Mouse (Mus musculus) retina, embryonic 14.5 days (tissue): ENCODE data around the gene Mcoln2.
"Not testable (repeated sequence)": the region's sequence is repeated elsewhere in the genome, so short reads cannot be mapped to it uniquely, and the experiment has no call there.

Experiments used
- DNase-seq: peaks from one replicate; pipeline ENCODE4 v3.0.0-alpha.2; 2015; ENCODE audit warnings: low spot score

The Mcoln2 gene

GRCm38 (mm10) chr3:146189933-146190332, 40.3 kb downstream of the Mcoln2 start:
- DNase-seq, result no peak

- no peak for DNase-seq
These were observed 42.9 kb downstream of the Mcoln2 start for GRCm38 (mm10) chr3:146192507-146192906.

GRCm38 (mm10) chr3:146195153-146195552, 45.5 kb downstream of the Mcoln2 start:
- no peak for DNase-seq

GRCm38 (mm10) chr3:146196301-146196700, 46.7 kb downstream of the Mcoln2 start:
- DNase-seq, result no peak

- no peak for DNase-seq
These were observed 47.4 kb downstream of the Mcoln2 start for GRCm38 (mm10) chr3:146196780-146197743.

GRCm38 (mm10) chr3:146197785-146198184, 48.2 kb downstream of the Mcoln2 start:
- no peak for DNase-seq

GRCm38 (mm10) chr3:146198803-146199481, 49.3 kb downstream of the Mcoln2 start:
- peak; percentile 64 for DNase-seq

GRCm38 (mm10) chr3:146199486-146199885, 49.9 kb downstream of the Mcoln2 start:
- DNase-seq, result no peak

- no peak for DNase-seq
These were observed 54.7 kb downstream of the Mcoln2 start for GRCm38 (mm10) chr3:146204375-146204774.

GRCm38 (mm10) chr3:146205305-146205704, 55.7 kb downstream of the Mcoln2 start:
- DNase-seq, result no peak

GRCm38 (mm10) chr3:146206635-146207034, 57.0 kb downstream of the Mcoln2 start:
- no peak for DNase-seq

- no peak for DNase-seq
These were observed 57.8 kb downstream of the Mcoln2 start for GRCm38 (mm10) chr3:146207440-146207839.

GRCm38 (mm10) chr3:146209759-146210158, 60.1 kb downstream of the Mcoln2 start:
- not testable (repeated sequence) for DNase-seq

GRCm38 (mm10) chr3:146211141-146211747, 61.6 kb downstream of the Mcoln2 start:
- DNase-seq, result no peak

- DNase-seq, result no peak
These were observed 62.3 kb downstream of the Mcoln2 start for GRCm38 (mm10) chr3:146211964-146212363.

- no peak for DNase-seq
These were observed 63.7 kb downstream of the Mcoln2 start for GRCm38 (mm10) chr3:146213336-146213735.

GRCm38 (mm10) chr3:146216561-146216960, 66.9 kb downstream of the Mcoln2 start:
- DNase-seq, result no peak

- DNase-seq, result peak; percentile 76
These were observed 71.3 kb downstream of the Mcoln2 start, which contains the start of gene Lpar3 for GRCm38 (mm10) chr3:146220776-146221486. Gene Lpar3 (plus strand): TSS chr3:146220963.

GRCm38 (mm10) chr3:146224271-146224670, 74.6 kb downstream of the Mcoln2 start:
- DNase-seq, result no peak

- no peak for DNase-seq
These were observed 75.6 kb downstream of the Mcoln2 start for GRCm38 (mm10) chr3:146225061-146225761.

GRCm38 (mm10) chr3:146227427-146227826, 77.8 kb downstream of the Mcoln2 start:
- DNase-seq, result no peak
